Mouse (Mus musculus) frontal cortex, postnatal 10 days (tissue): ENCODE data around the gene Hmgn2.
A peak's percentile ranks its signal among the peaks of the same experiment; 100 is the strongest.

ENCODE experiments used
- DNase-seq, 2 experiments: peaks; one replicate each; pipeline ENCODE4 v3.0.0; 2022; ENCODE audit warnings: low spot score in 2 of 2, mixed read lengths in 1 of 2

Hmgn2 gene

DNA sequence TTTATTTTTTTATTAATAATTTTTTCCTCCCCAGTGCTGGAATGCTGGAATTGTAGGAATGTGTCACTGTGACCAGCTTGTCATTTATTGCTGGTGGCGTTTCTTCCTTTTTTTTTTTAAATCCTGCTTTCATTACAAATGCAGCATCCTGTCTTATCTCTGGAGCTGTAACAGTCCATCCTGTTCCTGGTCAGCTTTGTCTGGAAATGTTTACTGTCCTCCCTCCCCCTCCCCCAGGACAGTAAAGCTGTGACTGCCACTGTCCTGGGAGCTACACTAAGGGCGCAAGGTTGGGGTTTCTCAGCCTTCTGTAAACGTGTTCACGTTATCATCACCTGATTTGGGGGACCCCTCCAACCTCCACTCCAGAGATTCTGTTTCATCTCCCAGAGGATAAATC, 43.2 kb downstream of the Hmgn2 start:
- DNase-seq, result no peak

DNA sequence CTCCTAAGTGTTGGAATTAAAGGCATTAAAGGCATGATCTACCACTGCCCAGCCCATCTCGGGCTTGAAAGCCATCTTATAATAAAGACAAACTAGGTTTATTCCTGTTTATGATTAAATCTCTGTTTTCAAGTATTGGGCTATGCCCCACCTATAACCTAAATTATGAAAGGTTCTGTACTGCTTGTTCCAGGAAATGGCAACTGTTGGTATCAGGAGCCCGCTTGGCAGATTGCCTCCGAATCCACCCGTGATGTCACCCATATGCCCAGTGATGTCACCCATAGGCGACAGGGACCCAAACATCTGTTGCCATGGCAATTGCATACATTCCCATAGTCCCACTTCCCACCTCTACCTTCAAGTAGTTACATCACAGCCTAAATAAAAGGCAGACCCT, 44.7 kb downstream of the Hmgn2 start:
- no peak for DNase-seq

DNA sequence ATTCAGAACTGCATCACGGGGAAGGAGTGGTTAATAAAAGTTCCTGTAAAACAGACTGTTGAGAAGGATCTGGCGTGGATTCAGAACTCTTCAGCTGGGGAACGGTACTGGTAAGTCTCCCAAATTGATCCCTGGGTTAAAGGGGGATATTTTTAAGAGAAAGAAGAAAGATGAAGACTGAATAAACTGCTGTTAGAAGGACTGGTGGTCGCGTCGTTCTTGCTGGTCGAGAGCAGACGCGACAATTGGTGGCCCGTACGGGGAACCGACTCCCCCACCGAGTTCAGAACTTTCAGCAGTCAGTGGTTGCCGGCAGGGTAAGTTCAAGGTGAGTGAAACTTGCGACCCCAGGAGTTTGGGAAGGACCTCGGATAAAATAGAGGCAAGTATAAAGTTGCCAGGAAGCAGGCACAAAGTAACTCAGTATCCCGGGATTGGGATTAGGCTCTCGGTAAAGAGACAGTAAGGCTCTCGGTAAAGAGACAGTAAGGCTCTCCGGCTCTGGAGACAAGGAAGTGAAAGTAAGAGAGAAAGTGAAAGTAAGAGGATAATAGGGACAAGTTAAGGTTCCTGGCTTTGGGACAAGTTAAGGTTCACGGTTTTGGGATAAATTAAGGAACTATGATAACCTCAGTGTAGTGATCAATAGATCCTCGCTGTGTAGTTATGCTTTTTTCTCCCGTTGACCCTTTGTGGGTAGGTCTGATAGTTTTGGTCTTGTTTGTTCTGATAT, 50.2 kb downstream of the Hmgn2 start:
- DNase-seq, result peak in 1 of 2 experiments; percentile 26
